In the genomic region with DNA sequence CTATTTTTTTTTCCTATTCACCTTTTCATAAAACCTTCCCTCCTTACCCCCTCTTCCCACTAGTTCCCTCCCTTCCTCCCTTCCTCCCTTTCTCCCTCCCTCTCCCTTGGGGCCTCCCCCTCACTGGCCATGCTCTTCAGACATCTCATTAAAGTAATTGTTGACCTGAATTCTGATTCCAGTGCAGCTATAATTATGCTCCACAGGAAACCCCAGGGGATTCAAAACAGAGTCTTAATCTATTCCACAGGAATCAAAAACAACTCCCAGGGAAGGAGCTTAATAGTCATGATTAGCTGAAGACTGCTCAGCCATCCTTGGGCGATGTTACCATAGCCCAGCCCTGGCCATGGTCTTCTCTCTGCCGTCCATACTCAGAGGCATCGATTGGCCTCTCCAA, we compare ENCODE assay signal across 20 mouse cellular contexts.
DNase-seq lines count a peak whose midpoint lies in the region; ATAC-seq and TF ChIP-seq lines count a peak whose summit lies in the region.
"Had no signal": no experiment of that assay in that cellular context is flagged by ENCODE, and none has a peak within 500 bp of the region (broad histone marks: within the 10 kb centered on the region; RNA-seq: fewer than 3 reads in every experiment).

No protein-coding gene starts in this region.

- H3K9ac ChIP-seq in hindbrain, embryonic 13.5 days = no peak overlapping the region
- no peak overlapping the region for H3K9ac ChIP-seq in hindbrain, embryonic 14.5 days
- no peak overlapping the region for H3K9ac ChIP-seq in midbrain, embryonic 11.5 days (ENCODE audit: low read length)
- no peak overlapping the region for H3K9ac ChIP-seq in midbrain, embryonic 16.5 days (ENCODE audit: low read depth, low read length)
- H3K9ac ChIP-seq in hindbrain, postnatal 0 days (replicated peaks; ENCODE audit: low read length) = no peak overlapping the region
- H3K9ac ChIP-seq: embryonic facial prominence, embryonic 13.5 days; forebrain, embryonic 13.5 days; heart, embryonic 12.5 days; limb, embryonic 12.5 days; liver, embryonic 15.5 days had no signal

- WGBS in hindbrain, embryonic 13.5 days = 83% methylated on average over 3 of the region's 3 CpGs
- WGBS in hindbrain, embryonic 14.5 days = 76% methylated on average over 3 of the region's 3 CpGs
- WGBS in midbrain, embryonic 11.5 days = 79% methylated on average over 3 of the region's 3 CpGs
- WGBS in midbrain, embryonic 16.5 days = 65% methylated on average over 3 of the region's 3 CpGs
- WGBS in hindbrain, postnatal 0 days = 71% methylated on average over 3 of the region's 3 CpGs

- 0 out of 2 replicates have a peak, but pooled peaks cover 3% of the 10 kb centered on the region for H3K4me1 ChIP-seq in hindbrain, embryonic 13.5 days (replicated peaks)
- H3K4me1 ChIP-seq in hindbrain, embryonic 14.5 days (replicated peaks; ENCODE audit: control insufficient read depth, insufficient read depth, low read length) = no peaks in the 10 kb centered on the region
- no peaks in the 10 kb centered on the region for H3K4me1 ChIP-seq in midbrain, embryonic 11.5 days (ENCODE audit: control insufficient read depth, insufficient read depth, low read length)
- peaks cover 6% of the 10 kb centered on the region for H3K4me1 ChIP-seq in midbrain, embryonic 16.5 days (ENCODE audit: control insufficient read depth, insufficient read depth, low read length)
- no peaks in the 10 kb centered on the region for H3K4me1 ChIP-seq in hindbrain, postnatal 0 days (ENCODE audit: insufficient read depth, low read length)
- H3K4me1 ChIP-seq: embryonic facial prominence, embryonic 13.5 days; forebrain, embryonic 13.5 days; heart, embryonic 12.5 days had no signal

- H3K27me3 ChIP-seq in hindbrain, embryonic 13.5 days = no peaks in the 10 kb centered on the region
- H3K27me3 ChIP-seq in hindbrain, embryonic 14.5 days (ENCODE audit: control insufficient read depth, insufficient read depth, low read length) = no peaks in the 10 kb centered on the region
- H3K27me3 ChIP-seq in midbrain, embryonic 11.5 days (ENCODE audit: control insufficient read depth, insufficient read depth, low read length) = no peaks in the 10 kb centered on the region
- H3K27me3 ChIP-seq in midbrain, embryonic 16.5 days (ENCODE audit: control insufficient read depth, insufficient read depth, low read depth, low read length) = no peaks in the 10 kb centered on the region
- no peaks in the 10 kb centered on the region for H3K27me3 ChIP-seq in hindbrain, postnatal 0 days (ENCODE audit: insufficient read depth, low read length)
- H3K27me3 ChIP-seq: embryonic facial prominence, embryonic 13.5 days; forebrain, embryonic 13.5 days; heart, embryonic 12.5 days; liver, embryonic 15.5 days had no signal

- no peaks in the 10 kb centered on the region for H3K36me3 ChIP-seq in hindbrain, embryonic 13.5 days
- no peaks in the 10 kb centered on the region for H3K36me3 ChIP-seq in hindbrain, embryonic 14.5 days (replicated peaks; ENCODE audit: control insufficient read depth, insufficient read depth)
- H3K36me3 ChIP-seq in midbrain, embryonic 11.5 days (ENCODE audit: control insufficient read depth, insufficient read depth, low read length) = no peaks in the 10 kb centered on the region
- H3K36me3 ChIP-seq in midbrain, embryonic 16.5 days (ENCODE audit: control insufficient read depth, insufficient read depth, low read length) = no peaks in the 10 kb centered on the region
- H3K36me3 ChIP-seq in hindbrain, postnatal 0 days (ENCODE audit: insufficient read depth, low read length) = no peaks in the 10 kb centered on the region
- H3K36me3 ChIP-seq: embryonic facial prominence, embryonic 13.5 days; heart, embryonic 12.5 days; limb, embryonic 12.5 days; liver, embryonic 15.5 days had no signal

- H3K9me3 ChIP-seq in hindbrain, embryonic 13.5 days = no peaks in the 10 kb centered on the region
- H3K9me3 ChIP-seq in hindbrain, embryonic 14.5 days (ENCODE audit: control insufficient read depth, low read length) = no peaks in the 10 kb centered on the region
- H3K9me3 ChIP-seq in midbrain, embryonic 11.5 days (ENCODE audit: control insufficient read depth, low read length) = no peaks in the 10 kb centered on the region
- no peaks in the 10 kb centered on the region for H3K9me3 ChIP-seq in midbrain, embryonic 16.5 days (replicated peaks; ENCODE audit: control insufficient read depth, low read length, poor library complexity, severe bottlenecking)
- no peaks in the 10 kb centered on the region for H3K9me3 ChIP-seq in hindbrain, postnatal 0 days (ENCODE audit: low read length)
- H3K9me3 ChIP-seq: embryonic facial prominence, embryonic 13.5 days; forebrain, embryonic 13.5 days; limb, embryonic 12.5 days; liver, embryonic 15.5 days had no signal

- ATAC-seq in hindbrain, embryonic 13.5 days (ENCODE audit: low FRiP score) = 0 out of 2 replicates have a peak, but pooled peaks have one; percentile 46
- ATAC-seq in hindbrain, embryonic 14.5 days (ENCODE audit: low FRiP score) = no peak
- ATAC-seq in midbrain, embryonic 11.5 days (ENCODE audit: low FRiP score) = peak; percentile 38; the same call in 1 of the 2 replicates
- ATAC-seq in midbrain, embryonic 16.5 days = no peak
- ATAC-seq in hindbrain, postnatal 0 days = 0 out of 2 replicates have a peak, but pooled peaks have one; percentile 21
- no peak for ATAC-seq in monocyte, adult 5-6 weeks (replicated peaks; ENCODE audit: insufficient number of reproducible peaks, low FRiP score, low TSS enrichment, poor library complexity, severe bottlenecking)
- ATAC-seq: activated CD4-positive, CD25-positive, alpha-beta regulatory T cell, adult 4 months; forebrain, embryonic 13.5 days; lung, postnatal 0 days had no signal

- H3K27ac ChIP-seq in hindbrain, embryonic 13.5 days = no peak overlapping the region
- no peak overlapping the region for H3K27ac ChIP-seq in hindbrain, embryonic 14.5 days
- H3K27ac ChIP-seq in midbrain, embryonic 11.5 days (ENCODE audit: low read depth, low read length) = no peak overlapping the region
- H3K27ac ChIP-seq in midbrain, embryonic 16.5 days (ENCODE audit: low read length) = no peak overlapping the region
- H3K27ac ChIP-seq in hindbrain, postnatal 0 days = no peak overlapping the region
- H3K27ac ChIP-seq: embryonic facial prominence, embryonic 13.5 days; forebrain, embryonic 13.5 days; limb, embryonic 12.5 days; liver, embryonic 15.5 days had no signal

- H3K4me3 ChIP-seq in hindbrain, embryonic 13.5 days = no peak overlapping the region
- H3K4me3 ChIP-seq in hindbrain, embryonic 14.5 days (replicated peaks; ENCODE audit: low read length) = no peak overlapping the region
- no peak overlapping the region for H3K4me3 ChIP-seq in midbrain, embryonic 11.5 days (ENCODE audit: low read depth, low read length)
- no peak overlapping the region for H3K4me3 ChIP-seq in midbrain, embryonic 16.5 days (ENCODE audit: low read depth, low read length)
- no peak overlapping the region for H3K4me3 ChIP-seq in hindbrain, postnatal 0 days (ENCODE audit: low read length)
- H3K4me3 ChIP-seq: embryonic facial prominence, embryonic 13.5 days; forebrain, embryonic 13.5 days; heart, embryonic 12.5 days; limb, embryonic 12.5 days; liver, embryonic 15.5 days had no signal

- no peak for DNase-seq in hindbrain, embryonic 14.5 days (ENCODE audit: low spot score)
- no peak for DNase-seq in midbrain, embryonic 11.5 days (ENCODE audit: low spot score, missing footprints)
- DNase-seq in hindbrain, postnatal 0 days (ENCODE audit: low spot score) = no peak
- DNase-seq in skeletal muscle tissue, adult 2 months (ENCODE audit: low read depth, low spot score) = peak; percentile 7
- DNase-seq: adrenal gland, adult 8-10 months; cerebellum, adult 2 months; cerebellum, postnatal 25 days; gastrocnemius, postnatal 14 days; heart, postnatal 10 days; right cerebral cortex, postnatal 25 days had no signal

- no peak for TF ChIP-seq CTCF in hindbrain, postnatal 0 days (IDR thresholded peaks at IDR 0.05; ENCODE audit: low read depth)

- no peak overlapping the region for H3K4me2 ChIP-seq in hindbrain, embryonic 13.5 days
- no peak overlapping the region for H3K4me2 ChIP-seq in hindbrain, embryonic 14.5 days (replicated peaks)
- H3K4me2 ChIP-seq in midbrain, embryonic 11.5 days = no peak overlapping the region
- H3K4me2 ChIP-seq in midbrain, embryonic 16.5 days (ENCODE audit: low read length) = no peak overlapping the region
- H3K4me2 ChIP-seq in hindbrain, postnatal 0 days (ENCODE audit: low read depth, low read length) = no peak overlapping the region
- H3K4me2 ChIP-seq: embryonic facial prominence, embryonic 13.5 days; forebrain, embryonic 13.5 days; heart, embryonic 12.5 days; limb, embryonic 12.5 days; liver, embryonic 15.5 days had no signal

Comparison
In these comparisons a context has a peak if more than half of its experiments do, and no peak if none do; other contexts are left out.
1. ATAC-seq: peak in hindbrain, embryonic 13.5 days (single experiment), midbrain, embryonic 11.5 days (single experiment) and hindbrain, postnatal 0 days (single experiment); none in hindbrain, embryonic 14.5 days (single experiment), midbrain, embryonic 16.5 days (single experiment) and monocyte, adult 5-6 weeks (single experiment).